In genomic region chr16:95388292-95388691, GRCm38 (mm10) we compare ENCODE assay signal across 25 mouse cellular contexts.
"Had no signal": no experiment of that assay in that cellular context is flagged by ENCODE, and none has a peak within 500 bp of the region (broad histone marks: within the 10 kb centered on the region; RNA-seq: fewer than 3 reads in every experiment).

No protein-coding gene starts in this region.

- ATAC-seq: hindbrain, embryonic 16.5 days; inflammation-experienced regulatory T-cells, adult 6 months; intestine, embryonic 15.5 days; intestine, postnatal 0 days had no signal

- H3K27ac ChIP-seq: heart, adult 2 months; hindbrain, embryonic 10.5 days; hindbrain, embryonic 12.5 days; hindbrain, embryonic 14.5 days; intestine, embryonic 15.5 days; layer of hippocampus, adult 2 months; left cerebral cortex, adult 2 months; limb, embryonic 12.5 days; liver, embryonic 13.5 days; liver, embryonic 15.5 days had no signal

- DNase-seq: gastrocnemius, postnatal 14 days; gastrocnemius, postnatal 36 days; heart, adult 2 months; heart, postnatal 10 days; heart, postnatal 4 days; kidney, adult 18-20 months; kidney, adult 8-10 months; kidney, postnatal 10 days; kidney, postnatal 25 days; kidney, postnatal 4 days; liver; liver, embryonic 13.5 days had no signal

- H3K4me3 ChIP-seq: heart, adult 2 months; heart, embryonic 12.5 days; hindbrain, embryonic 10.5 days; hindbrain, embryonic 12.5 days; intestine, embryonic 15.5 days; layer of hippocampus, adult 2 months; left cerebral cortex, adult 2 months; limb, embryonic 10.5 days; limb, embryonic 12.5 days; liver, embryonic 13.5 days; liver, embryonic 15.5 days had no signal

- H3K4me1 ChIP-seq: hindbrain, embryonic 12.5 days; intestine, embryonic 15.5 days; limb, embryonic 10.5 days; limb, embryonic 12.5 days; liver, embryonic 15.5 days had no signal
